Comparison of ENCODE assay signal across 15 mouse cellular contexts in genomic region chr5:75738445-75738844, GRCm38 (mm10).
"Had no signal": no experiment of that assay in that cellular context is flagged by ENCODE, and none has a peak within 500 bp of the region (broad histone marks: within the 10 kb centered on the region; RNA-seq: fewer than 3 reads in every experiment).

No protein-coding gene starts in this region.

- H3K4me3 ChIP-seq: neural tube, embryonic 15.5 days; stomach, embryonic 15.5 days had no signal

- H3K9me3 ChIP-seq: neural tube, embryonic 15.5 days; stomach, embryonic 15.5 days had no signal

- DNase-seq: retina, postnatal 1 day; right cerebral cortex, adult 18-20 months; right cerebral cortex, postnatal 14 days; right cerebral cortex, postnatal 25 days; right cerebral cortex, postnatal 4 days; spleen, adult 18-20 months; thymus, adult 18-20 months; thymus, adult 2 months; thymus, postnatal 14 days; thymus, postnatal 25 days; thymus, postnatal 36 days; thymus, postnatal 4 days had no signal

- H3K36me3 ChIP-seq: neural tube, embryonic 15.5 days; stomach, embryonic 15.5 days had no signal

- H3K27me3 ChIP-seq: neural tube, embryonic 15.5 days; stomach, embryonic 15.5 days had no signal

- H3K27ac ChIP-seq: stomach, embryonic 15.5 days; stomach, postnatal 0 days had no signal

- H3K4me2 ChIP-seq: neural tube, embryonic 15.5 days; stomach, embryonic 15.5 days had no signal

- H3K9ac ChIP-seq: neural tube, embryonic 15.5 days; stomach, embryonic 15.5 days had no signal

- H3K4me1 ChIP-seq: stomach, embryonic 15.5 days had no signal
